Mouse (Mus musculus): ENCODE data around the gene Ralgps1. TPM values are rescaled to one million over a fixed set of nuclear protein-coding genes. Genes with fewer than 3 reads are reported as not detected.

The Ralgps1 gene
- polyA plus RNA-seq, 1 experiment from 2014 or later: 5.0 TPM

- no peaks in the 10 kb centered on the region for H3K9me3 ChIP-seq (ENCODE audit: control insufficient read depth, low read length)
- no peaks in the 10 kb centered on the region for H3K36me3 ChIP-seq (ENCODE audit: control insufficient read depth, insufficient read depth, low read length)
- no peak overlapping the region for H3K9ac ChIP-seq (ENCODE audit: low read length)
- H3K4me2 ChIP-seq (ENCODE audit: low read depth, severe bottlenecking): no peak overlapping the region
- no peaks in the 10 kb centered on the region for H3K4me1 ChIP-seq (ENCODE audit: control insufficient read depth, insufficient read depth, low read length)
- ATAC-seq (ENCODE audit: insufficient number of reproducible peaks, low FRiP score, low TSS enrichment, low read depth) (no peak), DNase-seq (ENCODE audit: low spot score) (no peak)
- 71% methylated on average over 1 of the region's 1 CpGs for WGBS
- H3K27ac ChIP-seq (replicated peaks; ENCODE audit: low read depth, low read length): no peak overlapping the region
- no peak overlapping the region for H3K4me3 ChIP-seq (ENCODE audit: low read depth, low read length)
- H3K27me3 ChIP-seq (ENCODE audit: control insufficient read depth, insufficient read depth, low read length): no peaks in the 10 kb centered on the region
These were observed 104.2 kb downstream of the Ralgps1 start for GRCm38 (mm10) chr2:33267075-33267474.

GRCm38 (mm10) chr2:33265793-33266192 is 105.5 kb downstream of the Ralgps1 start:
- DNase-seq (ENCODE audit: low spot score): no peak
- ATAC-seq (ENCODE audit: insufficient number of reproducible peaks, low FRiP score, low TSS enrichment, low read depth): no peak
- Histone ChIP-seq H3K9ac (ENCODE audit: low read length) (no peak overlapping the region), H3K27ac (replicated peaks; ENCODE audit: low read depth, low read length) (no peak overlapping the region), H3K4me3 (ENCODE audit: low read depth, low read length) (no peak overlapping the region), H3K9me3 (ENCODE audit: control insufficient read depth, low read length) (no peaks in the 10 kb centered on the region), H3K4me1 (ENCODE audit: control insufficient read depth, insufficient read depth, low read length) (no peaks in the 10 kb centered on the region), H3K27me3 (ENCODE audit: control insufficient read depth, insufficient read depth, low read length) (no peaks in the 10 kb centered on the region), H3K36me3 (ENCODE audit: control insufficient read depth, insufficient read depth, low read length) (no peaks in the 10 kb centered on the region), H3K4me2 (ENCODE audit: low read depth, severe bottlenecking) (no peak overlapping the region)
- 84% methylated on average over 3 of the region's 3 CpGs for WGBS

- ATAC-seq (ENCODE audit: insufficient number of reproducible peaks, low FRiP score, low TSS enrichment, low read depth): no peak
These were observed 109.8 kb downstream of the Ralgps1 start for GRCm38 (mm10) chr2:33261475-33261874.

GRCm38 (mm10) chr2:33260772-33261171 is 110.5 kb downstream of the Ralgps1 start:
- ATAC-seq (ENCODE audit: insufficient number of reproducible peaks, low FRiP score, low TSS enrichment, low read depth): no peak
- no peaks in the 10 kb centered on the region for H3K4me1 ChIP-seq (ENCODE audit: control insufficient read depth, insufficient read depth, low read length)
- DNase-seq (ENCODE audit: low spot score): no peak
- no peaks in the 10 kb centered on the region for H3K36me3 ChIP-seq (ENCODE audit: control insufficient read depth, insufficient read depth, low read length)
- H3K4me3 ChIP-seq (ENCODE audit: low read depth, low read length): no peak overlapping the region
- H3K9ac ChIP-seq (ENCODE audit: low read length): no peak overlapping the region
- no peaks in the 10 kb centered on the region for H3K27me3 ChIP-seq (ENCODE audit: control insufficient read depth, insufficient read depth, low read length)
- H3K27ac ChIP-seq (replicated peaks; ENCODE audit: low read depth, low read length): no peak overlapping the region
- H3K4me2 ChIP-seq (ENCODE audit: low read depth, severe bottlenecking): no peak overlapping the region
- 92% methylated on average over 8 of the region's 8 CpGs for WGBS
- no peaks in the 10 kb centered on the region for H3K9me3 ChIP-seq (ENCODE audit: control insufficient read depth, low read length)

More at GRCm38 (mm10) chr2:33261475-33261874, 109.8 kb downstream of the Ralgps1 start:
- Histone ChIP-seq H3K36me3 (ENCODE audit: control insufficient read depth, insufficient read depth, low read length) (no peaks in the 10 kb centered on the region), H3K27ac (replicated peaks; ENCODE audit: low read depth, low read length) (no peak overlapping the region), H3K9ac (ENCODE audit: low read length) (no peak overlapping the region), H3K4me3 (ENCODE audit: low read depth, low read length) (no peak overlapping the region), H3K9me3 (ENCODE audit: control insufficient read depth, low read length) (no peaks in the 10 kb centered on the region), H3K4me1 (ENCODE audit: control insufficient read depth, insufficient read depth, low read length) (no peaks in the 10 kb centered on the region), H3K27me3 (ENCODE audit: control insufficient read depth, insufficient read depth, low read length) (no peaks in the 10 kb centered on the region), H3K4me2 (ENCODE audit: low read depth, severe bottlenecking) (no peak overlapping the region)
- no peak for DNase-seq (ENCODE audit: low spot score)
- WGBS: 91% methylated on average over 3 of the region's 3 CpGs

GRCm38 (mm10) chr2:33256769-33257537 is 114.3 kb downstream of the Ralgps1 start:
- Histone ChIP-seq H3K4me2 (ENCODE audit: low read depth, severe bottlenecking) (no peak overlapping the region), H3K9me3 (ENCODE audit: control insufficient read depth, low read length) (no peaks in the 10 kb centered on the region), H3K27ac (replicated peaks; ENCODE audit: low read depth, low read length) (no peak overlapping the region), H3K4me3 (ENCODE audit: low read depth, low read length) (no peak overlapping the region), H3K27me3 (ENCODE audit: control insufficient read depth, insufficient read depth, low read length) (no peaks in the 10 kb centered on the region), H3K9ac (ENCODE audit: low read length) (no peak overlapping the region), H3K36me3 (ENCODE audit: control insufficient read depth, insufficient read depth, low read length) (no peaks in the 10 kb centered on the region), H3K4me1 (ENCODE audit: control insufficient read depth, insufficient read depth, low read length) (no peaks in the 10 kb centered on the region)
- WGBS: 86% methylated on average over 3 of the region's 3 CpGs
- DNase-seq (ENCODE audit: low spot score) (no peak), ATAC-seq (ENCODE audit: insufficient number of reproducible peaks, low FRiP score, low TSS enrichment, low read depth) (no peak)

- Histone ChIP-seq H3K4me1 (ENCODE audit: control insufficient read depth, insufficient read depth, low read length) (peaks cover 3% of the 10 kb centered on the region; the same call in 1 of the 2 replicates), H3K36me3 (ENCODE audit: control insufficient read depth, insufficient read depth, low read length) (no peaks in the 10 kb centered on the region), H3K27me3 (ENCODE audit: control insufficient read depth, insufficient read depth, low read length) (no peaks in the 10 kb centered on the region), H3K27ac (replicated peaks; ENCODE audit: low read depth, low read length) (no peak overlapping the region), H3K9me3 (ENCODE audit: control insufficient read depth, low read length) (no peaks in the 10 kb centered on the region), H3K4me3 (ENCODE audit: low read depth, low read length) (no peak overlapping the region), H3K4me2 (ENCODE audit: low read depth, severe bottlenecking) (no peak overlapping the region), H3K9ac (ENCODE audit: low read length) (no peak overlapping the region)
- ATAC-seq (ENCODE audit: insufficient number of reproducible peaks, low FRiP score, low TSS enrichment, low read depth) (no peak), DNase-seq (ENCODE audit: low spot score) (no peak)
- 88% methylated on average over 9 of the region's 9 CpGs for WGBS
These were observed 116.8 kb downstream of the Ralgps1 start for GRCm38 (mm10) chr2:33254318-33254985.

- DNase-seq (ENCODE audit: low spot score): peak; percentile 42
- Histone ChIP-seq H3K27ac (replicated peaks; ENCODE audit: low read depth, low read length) (no peak overlapping the region), H3K9ac (ENCODE audit: low read length) (no peak overlapping the region), H3K4me2 (ENCODE audit: low read depth, severe bottlenecking) (no peak overlapping the region), H3K4me3 (ENCODE audit: low read depth, low read length) (no peak overlapping the region), H3K4me1 (ENCODE audit: control insufficient read depth, insufficient read depth, low read length) (peaks cover 3% of the 10 kb centered on the region; the same call in 1 of the 2 replicates), H3K9me3 (ENCODE audit: control insufficient read depth, low read length) (no peaks in the 10 kb centered on the region), H3K36me3 (ENCODE audit: control insufficient read depth, insufficient read depth, low read length) (no peaks in the 10 kb centered on the region), H3K27me3 (ENCODE audit: control insufficient read depth, insufficient read depth, low read length) (no peaks in the 10 kb centered on the region)
- 59% methylated on average over 4 of the region's 4 CpGs for WGBS
- no peak for ATAC-seq (ENCODE audit: insufficient number of reproducible peaks, low FRiP score, low TSS enrichment, low read depth)
These were observed 117.6 kb downstream of the Ralgps1 start for GRCm38 (mm10) chr2:33253572-33254190.

- Histone ChIP-seq H3K9ac (ENCODE audit: low read length) (no peak overlapping the region), H3K4me3 (ENCODE audit: low read depth, low read length) (no peak overlapping the region), H3K9me3 (ENCODE audit: control insufficient read depth, low read length) (no peaks in the 10 kb centered on the region), H3K4me2 (ENCODE audit: low read depth, severe bottlenecking) (no peak overlapping the region), H3K27me3 (ENCODE audit: control insufficient read depth, insufficient read depth, low read length) (no peaks in the 10 kb centered on the region), H3K36me3 (ENCODE audit: control insufficient read depth, insufficient read depth, low read length) (no peaks in the 10 kb centered on the region), H3K4me1 (ENCODE audit: control insufficient read depth, insufficient read depth, low read length) (peaks cover 3% of the 10 kb centered on the region; the same call in 1 of the 2 replicates), H3K27ac (replicated peaks; ENCODE audit: low read depth, low read length) (no peak overlapping the region)
- DNase-seq (ENCODE audit: low spot score) (no peak), ATAC-seq (ENCODE audit: insufficient number of reproducible peaks, low FRiP score, low TSS enrichment, low read depth) (no peak)
- 86% methylated on average over 6 of the region's 6 CpGs for WGBS
These were observed 118.5 kb downstream of the Ralgps1 start for GRCm38 (mm10) chr2:33252751-33253150.
